Mouse (Mus musculus): ENCODE measurements around the gene Akip1. TPM values are rescaled to one million over a fixed set of nuclear protein-coding genes. Genes with fewer than 3 reads are reported as not detected.

The Akip1 gene
- 34.5 TPM for polyA plus RNA-seq (2014; fragmentation: Illumina TruSeq; extraction: RNeasy Lipid Tissue Mini Kit (QIAGEN cat#74804); ENCODE audit: insufficient read depth, low read depth, low replicate concordance)

DNA sequence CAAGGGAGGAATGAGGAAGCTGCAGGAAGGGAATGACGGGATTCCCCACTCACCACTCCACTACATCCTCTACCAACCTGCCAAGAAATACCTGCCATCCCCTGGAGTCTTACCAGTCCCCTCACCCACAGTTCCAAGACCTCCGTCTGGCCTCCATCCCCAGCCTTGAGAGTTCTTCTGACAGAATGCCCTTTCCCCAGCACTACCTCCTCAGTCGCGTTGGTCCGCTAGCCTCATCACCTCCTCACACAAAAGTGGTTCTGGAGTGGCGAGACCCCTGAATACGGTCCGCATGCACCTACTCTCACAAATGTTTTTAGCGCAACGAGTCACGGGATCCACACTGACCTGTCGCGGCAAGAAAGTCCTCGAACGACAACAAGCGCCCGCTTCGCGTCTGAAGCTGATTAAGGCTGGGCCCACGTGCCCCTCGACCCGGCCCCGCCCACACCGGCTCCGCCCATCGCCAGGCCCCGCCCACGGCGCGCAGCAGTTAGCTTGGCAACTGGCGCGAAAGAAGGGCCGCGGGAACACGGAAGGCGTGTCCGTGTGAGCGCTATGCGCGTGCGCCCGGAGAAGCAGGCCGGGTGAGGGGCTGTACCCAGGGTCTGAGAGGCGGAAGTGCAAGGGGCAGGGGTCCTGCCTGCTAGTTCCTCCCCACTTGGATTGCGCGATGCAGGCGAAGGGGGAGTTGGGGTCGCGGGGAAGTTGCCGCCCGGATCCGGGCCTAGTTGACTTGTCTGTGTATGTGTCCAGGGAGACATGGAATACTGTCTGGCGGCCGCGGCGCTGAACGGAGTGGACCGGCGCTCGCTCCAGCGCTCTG is at the start of gene Akip1, which contains the start of gene St5:
Gene Akip1, plus strand, starts transcription at position 501 of the 826 bp plus-strand sequence.
Gene St5, minus strand, starts transcription at position 416 of the 826 bp plus-strand sequence.

DNA sequence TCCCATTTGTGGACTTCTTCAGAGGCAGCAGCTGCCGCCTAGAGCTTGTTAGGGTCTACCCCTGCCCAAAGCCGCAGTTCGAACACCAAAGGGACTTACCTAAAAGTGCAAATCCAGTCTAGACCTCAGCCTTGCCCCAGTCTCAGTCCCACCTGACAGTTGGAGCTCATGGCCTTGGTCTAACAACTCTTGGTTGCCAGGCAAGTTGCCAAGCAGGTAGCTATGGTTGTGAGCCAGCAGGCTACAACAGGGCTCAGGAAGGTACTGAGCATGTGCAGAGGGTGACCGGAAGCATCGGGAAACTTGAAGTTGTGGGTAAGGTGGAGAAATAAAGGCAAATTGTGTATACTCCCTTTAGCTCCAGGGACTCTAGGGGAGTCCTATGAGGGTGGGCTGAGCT is 20.2 kb downstream of the Akip1 start, which contains the start of gene BC051019:
Gene BC051019, minus strand, starts transcription at position 154 of the 400 bp plus-strand sequence.

DNA sequence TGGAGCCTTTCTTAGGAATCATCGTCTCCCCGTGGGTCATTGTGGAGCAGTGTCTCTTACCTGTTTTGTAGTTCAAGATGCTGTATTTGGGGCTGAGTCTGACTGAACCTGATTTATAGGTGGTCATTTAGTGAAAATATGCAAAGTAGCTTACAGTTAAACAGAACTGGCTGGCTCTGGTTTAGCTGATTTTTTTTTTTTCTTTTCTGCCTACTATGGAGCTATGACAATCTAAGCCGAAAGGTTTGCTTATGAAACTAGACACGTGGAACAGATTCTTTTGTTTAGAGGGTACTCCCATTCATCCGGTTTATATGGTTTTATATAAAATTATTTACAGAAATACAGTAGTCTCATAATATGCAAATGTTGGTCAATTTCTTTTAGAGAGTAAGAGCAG is 28.1 kb downstream of the Akip1 start, which contains the start of gene Ascl3:
Gene Ascl3, minus strand, starts transcription at position 101 of the 400 bp plus-strand sequence.

DNA sequence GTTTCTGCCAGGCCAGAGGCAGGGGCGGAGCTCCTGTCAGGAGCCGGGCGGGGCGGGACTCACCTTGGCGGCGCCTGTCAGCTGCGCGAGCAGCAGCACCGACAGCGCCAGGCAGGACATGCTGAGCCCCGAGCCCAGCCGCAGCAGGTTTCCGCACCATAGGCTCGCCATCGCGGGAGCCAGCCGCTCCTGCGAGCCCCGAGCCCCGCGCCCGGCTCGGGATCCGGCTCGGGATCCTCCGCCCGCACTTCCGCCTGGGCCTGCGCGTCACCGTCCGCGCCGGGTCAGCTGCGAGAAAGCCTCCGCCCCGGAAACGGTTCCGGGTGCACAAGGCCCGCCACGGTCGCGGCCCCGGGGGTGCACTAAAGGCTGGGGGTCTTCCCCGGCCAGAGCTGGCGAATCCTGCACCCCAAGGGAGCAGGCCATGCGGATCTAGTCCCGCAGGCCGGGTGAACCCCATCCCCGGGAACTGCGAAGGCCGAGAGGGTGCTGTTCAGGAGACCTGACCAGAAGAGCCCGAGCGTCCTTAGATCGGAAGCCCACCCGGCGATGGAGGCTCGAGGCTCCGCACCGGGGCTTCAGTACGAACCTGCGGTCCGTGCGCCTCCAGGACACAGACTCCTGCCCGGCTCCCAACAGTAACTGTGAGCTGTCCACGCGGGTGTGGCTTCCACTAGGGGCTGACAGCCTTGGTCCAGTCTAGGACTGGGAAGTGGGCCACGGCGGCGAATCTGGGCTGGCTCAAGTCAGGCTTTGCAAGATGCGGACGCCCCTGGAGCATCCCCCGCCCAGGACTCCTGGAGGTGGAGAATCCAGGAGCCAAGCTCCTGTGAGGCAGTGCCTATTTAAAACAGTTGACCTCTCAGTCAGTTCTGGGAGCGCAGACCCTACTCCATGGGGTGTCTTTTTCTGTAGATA is 48.8 kb downstream of the Akip1 start, which contains the start of gene Tmem9b:
Gene Tmem9b, minus strand, starts transcription at position 868 of the 918 bp plus-strand sequence.

Other genes starting within 250 kb of the Akip1 start
- not detected for gene Trim66, start 195.6 kb upstream of the Akip1 start, polyA plus RNA-seq (2014; fragmentation: Illumina TruSeq; extraction: RNeasy Lipid Tissue Mini Kit (QIAGEN cat#74804); ENCODE audit: insufficient read depth, low read depth, low replicate concordance)
- 854 TPM for gene Rpl27a, start 184.5 kb upstream of the Akip1 start, polyA plus RNA-seq (2014; fragmentation: Illumina TruSeq; extraction: RNeasy Lipid Tissue Mini Kit (QIAGEN cat#74804); ENCODE audit: insufficient read depth, low read depth, low replicate concordance)
- gene St5, start 85 bp upstream of the Akip1 start, polyA plus RNA-seq (2014; fragmentation: Illumina TruSeq; extraction: RNeasy Lipid Tissue Mini Kit (QIAGEN cat#74804); ENCODE audit: insufficient read depth, low read depth, low replicate concordance): 37.9 TPM
- 18.4 TPM for gene BC051019, start 20.2 kb downstream of the Akip1 start, polyA plus RNA-seq (2014; fragmentation: Illumina TruSeq; extraction: RNeasy Lipid Tissue Mini Kit (QIAGEN cat#74804); ENCODE audit: insufficient read depth, low read depth, low replicate concordance)
- gene Ascl3, start 28.0 kb downstream of the Akip1 start, polyA plus RNA-seq (2014; fragmentation: Illumina TruSeq; extraction: RNeasy Lipid Tissue Mini Kit (QIAGEN cat#74804); ENCODE audit: insufficient read depth, low read depth, low replicate concordance): not detected
- gene Tmem9b, start 49.2 kb downstream of the Akip1 start, polyA plus RNA-seq (2014; fragmentation: Illumina TruSeq; extraction: RNeasy Lipid Tissue Mini Kit (QIAGEN cat#74804); ENCODE audit: insufficient read depth, low read depth, low replicate concordance): 60.0 TPM
- gene Nrip3, start 78.3 kb downstream of the Akip1 start, polyA plus RNA-seq (2014; fragmentation: Illumina TruSeq; extraction: RNeasy Lipid Tissue Mini Kit (QIAGEN cat#74804); ENCODE audit: insufficient read depth, low read depth, low replicate concordance): 0.19 TPM
- 6.5 TPM for gene Scube2, start 162.0 kb downstream of the Akip1 start, polyA plus RNA-seq (2014; fragmentation: Illumina TruSeq; extraction: RNeasy Lipid Tissue Mini Kit (QIAGEN cat#74804); ENCODE audit: insufficient read depth, low read depth, low replicate concordance)